Mouse (Mus musculus) gastrocnemius, postnatal 10 days (tissue): ENCODE results near the gene Opcml. TPM values are rescaled to one million over a fixed set of nuclear protein-coding genes. Genes with fewer than 3 reads are reported as not detected.

Experiments
- DNase-seq: peaks from one replicate; pipeline ENCODE4 v3.0.0; 2021; ENCODE audit warnings: mixed read lengths
- total RNA-seq, 2 experiments: library from RNA; stranded (reverse); gene quantifications; 2 replicates each; pipeline ENCODE4 v1.2.3; 2021

Opcml gene
- total RNA-seq, 2 experiments from 2014 or later = 5.0 to 5.7 TPM

- no peak for DNase-seq
Measured at GRCm38 (mm10) chr9:28328434-28328833, 537.9 kb downstream of the Opcml start.

- no peak for DNase-seq
Measured at GRCm38 (mm10) chr9:28329477-28329876, 538.9 kb downstream of the Opcml start.

GRCm38 (mm10) chr9:28336511-28337208 lies 546.1 kb downstream of the Opcml start:
- no peak for DNase-seq

GRCm38 (mm10) chr9:28337837-28338236 lies 547.3 kb downstream of the Opcml start:
- DNase-seq = no peak

- DNase-seq = no peak
Measured at GRCm38 (mm10) chr9:28354978-28355377, 564.4 kb downstream of the Opcml start.

GRCm38 (mm10) chr9:28357946-28358345 lies 567.4 kb downstream of the Opcml start:
- DNase-seq = no peak

GRCm38 (mm10) chr9:28360691-28361090 lies 570.1 kb downstream of the Opcml start:
- no peak for DNase-seq

GRCm38 (mm10) chr9:28364473-28365159 lies 574.0 kb downstream of the Opcml start:
- DNase-seq = no peak

- no peak for DNase-seq
Measured at GRCm38 (mm10) chr9:28365160-28365473, 574.5 kb downstream of the Opcml start.

GRCm38 (mm10) chr9:28386527-28387175 lies 596.1 kb downstream of the Opcml start:
- no peak for DNase-seq

GRCm38 (mm10) chr9:28395222-28395621 lies 604.6 kb downstream of the Opcml start:
- DNase-seq = no peak

GRCm38 (mm10) chr9:28395638-28396037 lies 605.1 kb downstream of the Opcml start:
- no peak for DNase-seq

GRCm38 (mm10) chr9:28402770-28403650 lies 612.4 kb downstream of the Opcml start:
- DNase-seq = peak; percentile 31

GRCm38 (mm10) chr9:28403831-28404562 lies 613.4 kb downstream of the Opcml start:
- peak; percentile 37 for DNase-seq

- DNase-seq = no peak
Measured at GRCm38 (mm10) chr9:28404616-28405015, 614.0 kb downstream of the Opcml start.

- DNase-seq = peak; percentile 39
Measured at GRCm38 (mm10) chr9:28405816-28406215, 615.2 kb downstream of the Opcml start.

GRCm38 (mm10) chr9:28420808-28421207 lies 630.2 kb downstream of the Opcml start:
- DNase-seq = no peak

- no peak for DNase-seq
Measured at GRCm38 (mm10) chr9:28423407-28423806, 632.8 kb downstream of the Opcml start.

GRCm38 (mm10) chr9:28432159-28432558 lies 641.6 kb downstream of the Opcml start:
- no peak for DNase-seq

GRCm38 (mm10) chr9:28438752-28439151 lies 648.2 kb downstream of the Opcml start:
- no peak for DNase-seq

- no peak for DNase-seq
Measured at GRCm38 (mm10) chr9:28439433-28440191, 649.0 kb downstream of the Opcml start.
